Mouse (Mus musculus) c-Kit-positive CD71-negative TER-119-negative erythroid progenitor cells, embryonic 14.5 days (primary cell): ENCODE measurements at regions not wholly inside any gene's neighbourhood (a gene's known extent, or its start where the extent isn't known, plus 50 kb on each side); places are given as distances from the start of the nearest gene placed in this dataset.

Experiments
- DNase-seq: peaks from one replicate; pipeline ENCODE4 v3.0.0-alpha.2; 2013; ENCODE audit warnings: low read depth

GRCm38 (mm10) chr13:6255728-6256496 is 292.0 kb upstream of the Pitrm1 start:
- no peak for DNase-seq

- no peak for DNase-seq
These were observed 289.5 kb upstream of the Pitrm1 start for GRCm38 (mm10) chr13:6258456-6258855.

- no peak for DNase-seq
These were observed 287.6 kb upstream of the Pitrm1 start for GRCm38 (mm10) chr13:6260321-6260865.

GRCm38 (mm10) chr13:6261458-6261857 is 286.5 kb upstream of the Pitrm1 start:
- DNase-seq, result no peak

GRCm38 (mm10) chr13:6270546-6270945 is 277.4 kb upstream of the Pitrm1 start:
- DNase-seq, result no peak

GRCm38 (mm10) chr13:6272932-6273331 is 275.0 kb upstream of the Pitrm1 start:
- DNase-seq, result no peak

GRCm38 (mm10) chr13:6280073-6280472 is 267.9 kb upstream of the Pitrm1 start:
- DNase-seq, result no peak

- no peak for DNase-seq
These were observed 259.8 kb upstream of the Pitrm1 start for GRCm38 (mm10) chr13:6288109-6288508.

- peak; percentile 13 for DNase-seq
These were observed 255.9 kb upstream of the Pitrm1 start for GRCm38 (mm10) chr13:6292098-6292497.

- DNase-seq, result no peak
These were observed 242.2 kb upstream of the Pitrm1 start for GRCm38 (mm10) chr13:6305718-6306117.

GRCm38 (mm10) chr13:6306616-6306988 is 241.3 kb upstream of the Pitrm1 start:
- no peak for DNase-seq

GRCm38 (mm10) chr13:6306989-6307917 is 240.7 kb upstream of the Pitrm1 start:
- DNase-seq, result no peak

- no peak for DNase-seq
These were observed 231.7 kb upstream of the Pitrm1 start for GRCm38 (mm10) chr13:6316201-6316600.

GRCm38 (mm10) chr13:6323948-6324347 is 224.0 kb upstream of the Pitrm1 start:
- DNase-seq, result no peak

- DNase-seq, result no peak
These were observed 217.5 kb upstream of the Pitrm1 start for GRCm38 (mm10) chr13:6330320-6330950.

- no peak for DNase-seq
These were observed 207.8 kb upstream of the Pitrm1 start for GRCm38 (mm10) chr13:6340157-6340556.

GRCm38 (mm10) chr13:6341102-6341737 is 206.7 kb upstream of the Pitrm1 start:
- DNase-seq, result no peak

- DNase-seq, result no peak
These were observed 182.8 kb upstream of the Pitrm1 start for GRCm38 (mm10) chr13:6365169-6365568.

- no peak for DNase-seq
These were observed 180.3 kb upstream of the Pitrm1 start for GRCm38 (mm10) chr13:6367661-6368060.

- DNase-seq, result no peak
These were observed 173.3 kb upstream of the Pitrm1 start for GRCm38 (mm10) chr13:6374570-6375173.

GRCm38 (mm10) chr13:6377919-6378318 is 170.0 kb upstream of the Pitrm1 start:
- DNase-seq, result no peak
